Mouse (Mus musculus): ENCODE results near the gene Ntm.

The Ntm gene

DNA sequence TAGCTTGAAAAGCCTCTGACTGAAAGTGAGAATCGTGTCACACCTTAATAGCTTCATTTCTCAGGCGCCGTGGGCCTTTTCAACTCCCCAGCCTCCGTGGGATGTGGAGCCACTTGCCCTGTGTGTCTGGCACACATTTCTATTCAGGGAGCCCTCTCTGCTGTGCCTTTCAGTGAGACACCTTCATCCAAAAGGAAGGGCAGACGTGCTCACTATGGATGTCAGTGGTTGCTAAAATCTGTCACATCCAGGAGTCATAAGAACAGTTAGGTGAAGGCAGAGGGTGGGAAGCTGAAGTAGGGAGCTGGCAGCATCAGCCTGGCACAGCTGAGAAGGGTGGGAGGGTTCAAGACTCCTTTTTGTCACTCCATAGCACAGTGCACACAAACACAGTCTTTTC lies 201.4 kb downstream of the Ntm start:
- in situ Hi-C loops (cut with MboI; ENCODE audit: low sequenced_read_pairs) = no loop called here

DNA sequence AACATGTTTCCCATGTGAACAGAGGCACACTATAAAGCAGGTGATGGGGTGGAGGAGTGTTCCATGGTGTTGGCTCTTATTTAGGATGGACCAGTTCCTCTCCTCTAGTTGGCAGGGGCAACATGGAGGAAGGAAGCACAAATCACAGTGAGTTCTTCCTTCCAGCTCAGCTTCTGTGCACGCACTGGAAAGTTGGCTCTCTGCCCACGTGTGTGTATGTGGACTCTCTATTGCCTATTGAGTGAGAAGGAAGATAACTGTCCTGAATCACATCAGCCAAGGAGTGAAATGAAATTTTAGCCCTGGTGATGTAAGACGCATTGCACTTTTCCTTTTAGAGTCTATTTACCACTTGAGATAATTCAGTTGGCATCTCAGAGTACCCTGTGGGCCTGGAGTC lies 203.0 kb downstream of the Ntm start:
- in situ Hi-C loops (cut with MboI; ENCODE audit: low sequenced_read_pairs) = no loop called here

DNA sequence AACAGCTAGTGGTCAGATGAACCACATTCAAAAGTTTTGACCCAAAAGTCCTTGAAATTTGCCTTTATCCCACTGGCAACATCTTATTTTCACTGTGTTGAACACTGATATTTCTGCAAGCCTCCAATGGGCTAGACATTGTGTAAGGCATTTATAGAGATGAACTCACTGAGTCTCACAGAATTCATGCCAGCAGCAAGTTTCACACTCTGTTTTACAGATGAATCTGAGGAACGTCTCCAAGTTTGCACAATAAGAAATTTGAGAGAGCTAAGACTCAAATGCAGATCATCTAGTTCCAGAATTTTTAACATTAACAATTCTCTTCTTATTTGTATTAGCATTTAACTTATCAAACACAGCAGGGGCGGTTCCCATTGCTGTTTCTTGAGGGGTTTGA lies 203.9 kb downstream of the Ntm start:
- in situ Hi-C loops (cut with MboI; ENCODE audit: low sequenced_read_pairs) = no loop called here

DNA sequence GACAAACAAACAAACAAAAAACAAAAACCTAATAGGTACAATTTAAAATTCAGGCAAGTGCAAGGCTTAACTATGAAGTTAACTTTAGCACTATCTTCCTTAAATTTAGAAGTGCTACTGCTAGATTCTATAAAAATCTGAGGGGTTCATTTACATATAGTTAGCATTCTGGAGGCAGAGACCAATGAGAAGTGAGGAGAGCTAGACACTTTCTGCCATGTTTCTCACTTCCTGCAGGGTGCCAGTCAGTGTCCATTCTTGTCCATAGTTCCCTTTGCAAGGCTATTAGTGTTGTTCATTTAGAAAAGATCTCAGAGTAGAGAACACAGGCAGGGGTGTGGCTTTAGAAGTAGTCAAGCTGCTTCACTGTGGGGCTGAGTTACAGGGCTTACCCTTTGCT lies 208.6 kb downstream of the Ntm start:
- in situ Hi-C loops (cut with MboI; ENCODE audit: low sequenced_read_pairs) = no loop called here

DNA sequence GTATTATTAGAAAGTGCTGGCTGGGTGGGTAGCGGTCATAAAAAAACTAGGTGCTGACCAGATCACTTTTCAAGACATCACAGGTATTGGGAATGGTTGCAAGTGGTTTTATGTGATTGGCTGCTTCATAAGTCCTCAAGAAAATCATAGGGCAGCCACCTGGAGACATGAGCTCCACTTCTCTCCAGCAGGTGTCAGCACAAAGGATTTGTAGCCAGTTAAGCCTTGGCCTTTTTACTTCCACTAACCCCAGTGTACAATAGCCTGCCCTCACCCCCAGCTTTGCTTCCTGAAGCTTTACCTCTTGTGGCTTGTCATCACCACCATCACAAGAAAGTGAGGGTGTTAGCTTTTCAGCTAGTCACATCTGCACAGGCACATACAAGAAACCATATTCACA lies 211.5 kb downstream of the Ntm start:
- in situ Hi-C loops (cut with MboI; ENCODE audit: low sequenced_read_pairs) = no loop called here

DNA sequence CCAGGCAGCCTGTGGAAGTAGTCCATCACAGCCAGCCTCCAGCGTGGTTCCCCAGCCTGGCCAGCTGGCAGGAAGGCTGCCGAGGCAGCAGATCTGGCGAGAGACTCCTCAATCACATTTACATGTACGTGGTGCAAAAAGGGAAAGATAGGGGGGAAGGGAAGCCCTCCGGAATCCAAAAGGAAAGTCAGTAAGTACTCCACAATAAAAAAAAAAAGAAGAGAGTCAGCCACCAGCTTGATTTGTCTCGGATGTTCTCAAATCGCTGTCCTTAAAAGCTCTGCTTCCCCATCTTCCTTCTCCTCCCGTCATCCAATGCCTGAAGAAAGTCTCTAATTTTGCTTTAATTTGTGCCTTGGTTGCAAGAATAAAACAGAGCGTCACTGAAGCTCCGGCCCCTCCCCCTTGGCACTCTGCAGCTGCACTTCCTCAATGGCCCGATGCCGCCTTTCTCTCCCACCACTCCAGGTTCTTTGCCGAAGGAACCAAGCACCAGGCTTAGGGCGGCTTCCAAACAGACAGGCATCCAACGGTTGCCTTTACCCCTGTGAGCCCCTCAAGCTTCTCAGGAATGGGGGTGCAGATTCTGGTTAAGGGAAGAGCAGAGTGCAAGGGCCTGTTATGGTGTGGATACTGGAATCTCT lies 212.4 kb downstream of the Ntm start:
- in situ Hi-C loops (cut with MboI; ENCODE audit: low sequenced_read_pairs) = no loop called here

DNA sequence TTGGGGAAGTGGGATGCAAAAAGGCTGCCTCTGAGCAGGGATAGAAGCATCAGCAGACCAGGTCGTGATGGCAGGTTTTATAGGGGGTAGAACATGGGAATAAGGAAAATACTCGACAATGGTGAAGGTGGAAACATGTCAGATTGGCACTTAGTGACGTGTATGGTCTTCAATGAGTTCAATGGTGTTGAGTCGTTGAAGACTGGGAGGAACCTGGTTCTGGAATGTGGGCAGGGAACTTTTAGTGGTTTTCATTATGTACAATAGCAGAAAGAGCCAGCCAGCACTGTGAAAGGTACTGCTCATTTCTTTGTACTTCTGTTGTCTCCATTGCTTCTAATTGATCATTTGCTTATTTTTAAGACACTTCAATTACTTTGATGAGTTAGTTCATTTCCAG lies 214.9 kb downstream of the Ntm start:
- in situ Hi-C loops (cut with MboI; ENCODE audit: low sequenced_read_pairs) = no loop called here

DNA sequence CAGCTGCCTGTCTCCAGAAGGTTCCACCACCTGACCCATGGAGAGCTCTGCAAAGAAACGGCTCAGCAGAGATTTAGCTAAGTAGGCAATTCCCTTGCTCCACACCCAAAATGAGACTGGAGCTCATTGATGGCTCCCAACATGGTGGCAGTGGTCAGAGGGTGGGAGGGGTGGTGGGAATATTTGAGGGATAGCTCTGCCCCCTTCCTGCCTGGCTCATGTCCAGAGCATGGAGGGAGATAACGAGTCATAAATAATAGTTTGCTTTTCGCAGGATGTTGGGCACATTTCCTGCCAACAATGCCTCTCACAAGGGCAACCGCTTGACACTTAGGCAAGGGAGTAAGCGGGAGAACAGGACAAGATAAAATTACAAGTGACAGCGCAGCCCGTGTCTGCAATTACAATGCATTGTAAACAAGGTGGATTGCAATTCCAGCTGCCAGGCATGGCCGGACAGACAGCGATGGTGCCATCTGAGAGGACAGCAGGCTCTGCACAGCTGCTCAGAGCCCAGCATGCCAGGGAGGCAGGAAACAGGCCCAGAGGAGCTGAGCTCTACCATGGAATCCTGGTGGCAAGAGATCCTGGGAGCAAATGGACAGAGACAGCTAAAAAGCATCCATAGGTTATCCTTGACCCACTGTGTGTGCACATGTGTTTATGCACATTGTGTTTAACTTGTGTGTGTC lies 224.0 kb downstream of the Ntm start:
- in situ Hi-C loops (cut with MboI; ENCODE audit: low sequenced_read_pairs) = no loop called here

DNA sequence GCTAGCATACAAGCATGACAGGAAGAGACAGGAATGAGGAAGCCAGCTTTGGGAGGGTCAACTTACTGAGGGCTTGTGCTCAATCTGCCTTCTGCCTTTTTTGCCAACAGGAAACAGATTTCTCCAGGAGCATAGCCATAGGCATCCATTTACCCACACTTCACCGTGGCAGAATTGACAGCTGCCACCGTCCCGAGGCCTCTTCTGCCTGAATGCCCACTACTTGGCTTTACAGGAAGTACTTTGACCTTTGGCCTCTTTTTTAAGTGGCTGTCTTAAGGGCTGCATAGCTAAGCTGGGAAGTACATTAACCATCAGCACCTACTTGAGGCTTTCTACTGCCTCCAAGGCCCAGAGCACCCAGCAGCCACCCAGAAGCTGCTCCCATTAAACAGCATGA lies 226.9 kb downstream of the Ntm start:
- in situ Hi-C loops (cut with MboI; ENCODE audit: low sequenced_read_pairs) = no loop called here

DNA sequence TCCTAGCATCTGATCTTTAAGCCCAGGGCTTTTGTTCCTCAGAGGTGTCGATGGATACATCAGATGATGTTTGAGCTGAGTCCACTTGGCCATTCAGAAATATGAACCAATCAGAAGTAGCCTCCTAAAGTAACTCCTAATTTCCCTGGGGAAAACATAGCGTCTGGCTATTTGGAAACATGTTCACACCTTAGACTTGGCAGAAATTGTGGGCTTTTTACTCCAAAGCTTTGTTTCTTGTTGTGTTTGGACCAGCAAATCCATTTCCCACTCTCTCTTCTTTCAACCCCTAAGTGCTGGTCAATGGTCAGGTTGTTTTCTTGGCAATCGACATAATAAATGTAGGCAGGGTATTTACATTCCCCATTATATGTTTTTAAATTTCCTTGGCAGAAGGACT lies 230.0 kb downstream of the Ntm start:
- in situ Hi-C loops (cut with MboI; ENCODE audit: low sequenced_read_pairs) = no loop called here

DNA sequence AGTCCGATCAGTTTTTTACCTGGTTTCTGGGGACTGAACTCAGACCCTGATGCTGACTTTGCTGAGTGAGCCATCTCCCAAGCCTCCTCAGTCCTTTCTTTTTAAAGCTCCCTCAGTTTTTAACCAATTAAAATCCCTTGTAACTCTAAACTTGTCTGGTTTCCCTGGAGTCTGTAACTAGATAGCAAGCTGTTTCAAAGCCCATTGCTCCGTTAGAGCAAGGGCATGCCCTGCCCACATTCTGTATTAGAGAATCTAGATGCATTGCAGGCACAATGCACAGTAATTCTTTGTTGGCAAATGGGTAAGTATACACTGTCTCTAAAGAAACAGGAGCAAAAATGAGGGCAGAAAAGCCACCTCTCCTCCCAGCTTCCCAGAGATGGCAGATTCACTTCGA lies 231.3 kb downstream of the Ntm start:
- in situ Hi-C loops (cut with MboI; ENCODE audit: low sequenced_read_pairs) = no loop called here

DNA sequence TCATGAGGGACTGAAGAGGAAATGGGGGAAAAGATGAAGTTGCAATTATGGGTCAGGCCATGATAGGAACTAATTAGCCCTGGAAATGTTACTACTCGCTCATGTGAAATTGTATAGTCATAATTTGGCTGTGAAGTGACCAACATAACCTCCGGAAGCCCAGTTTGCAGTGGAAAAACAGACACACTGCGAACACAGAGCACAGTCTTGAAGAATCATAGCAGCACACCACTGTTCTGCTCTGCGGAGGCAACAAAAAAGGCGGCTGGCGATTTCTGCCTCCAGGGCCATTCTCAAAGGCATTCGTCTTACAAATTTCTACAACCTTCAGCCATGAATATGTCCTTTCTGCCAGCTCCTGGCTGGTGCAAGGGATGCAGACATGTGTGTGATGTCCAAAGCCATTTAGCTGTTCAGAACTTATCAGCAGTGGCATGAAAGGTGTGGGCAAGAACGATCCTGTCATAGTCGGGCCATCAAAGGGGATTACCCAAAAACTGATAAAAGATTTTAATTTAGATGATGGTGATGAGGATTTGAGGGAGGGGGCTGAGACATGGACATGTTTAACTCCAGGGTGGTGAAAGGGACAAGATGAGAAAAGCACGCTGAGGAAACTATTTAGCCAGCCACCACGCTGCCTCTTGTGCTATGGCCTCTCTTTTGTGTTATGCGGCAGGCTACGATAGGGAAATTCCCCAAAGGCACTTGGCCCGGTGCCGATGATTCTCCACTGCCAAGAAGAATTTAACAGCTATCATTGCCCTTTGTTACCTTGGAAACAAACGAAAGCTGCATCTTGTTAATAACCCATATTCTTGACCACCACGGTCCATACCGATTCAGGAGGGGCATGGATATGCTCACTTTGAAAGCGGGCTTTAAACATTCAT lies 235.2 kb downstream of the Ntm start:
- in situ Hi-C loops (cut with MboI; ENCODE audit: low sequenced_read_pairs) = no loop called here

DNA sequence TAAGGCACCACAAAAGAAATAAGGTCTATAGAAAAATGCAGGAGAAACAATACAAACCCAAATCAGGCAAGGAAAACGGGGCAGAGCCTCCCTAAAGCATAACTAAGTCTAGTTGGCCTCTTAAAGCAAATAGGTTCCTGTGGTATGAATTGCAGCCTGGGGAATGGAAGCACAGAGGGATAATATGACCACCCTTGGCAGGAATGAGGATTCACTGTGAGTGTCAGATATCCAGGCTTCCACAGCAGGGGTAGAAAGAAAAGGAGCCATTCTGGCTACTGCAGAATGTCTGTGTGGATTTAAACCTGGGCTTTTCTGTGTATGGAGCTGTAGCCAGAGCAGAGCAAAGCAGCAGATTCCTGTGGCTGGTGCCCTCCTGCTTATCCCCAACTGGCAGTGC lies 241.5 kb downstream of the Ntm start:
- in situ Hi-C loops (cut with MboI; ENCODE audit: low sequenced_read_pairs) = no loop called here

DNA sequence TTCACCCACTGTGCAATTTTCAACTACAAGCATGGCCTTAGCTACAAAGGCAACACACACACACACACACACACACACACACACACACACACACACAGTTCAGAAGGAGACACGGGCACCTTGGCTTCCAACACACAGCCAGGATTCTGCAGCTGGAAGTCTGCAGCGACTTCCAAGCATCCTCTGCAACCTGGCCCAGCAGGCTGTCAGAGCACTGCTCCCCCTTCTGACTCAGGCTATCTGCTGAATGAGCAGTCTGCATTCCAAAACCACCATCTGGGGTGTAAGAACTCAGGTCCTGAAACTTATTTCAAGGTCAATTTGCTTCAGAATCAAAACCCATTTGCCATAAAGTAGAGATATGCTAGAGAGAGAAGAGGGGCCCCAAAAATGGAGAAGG lies 246.1 kb downstream of the Ntm start:
- in situ Hi-C loops (cut with MboI; ENCODE audit: low sequenced_read_pairs) = no loop called here

DNA sequence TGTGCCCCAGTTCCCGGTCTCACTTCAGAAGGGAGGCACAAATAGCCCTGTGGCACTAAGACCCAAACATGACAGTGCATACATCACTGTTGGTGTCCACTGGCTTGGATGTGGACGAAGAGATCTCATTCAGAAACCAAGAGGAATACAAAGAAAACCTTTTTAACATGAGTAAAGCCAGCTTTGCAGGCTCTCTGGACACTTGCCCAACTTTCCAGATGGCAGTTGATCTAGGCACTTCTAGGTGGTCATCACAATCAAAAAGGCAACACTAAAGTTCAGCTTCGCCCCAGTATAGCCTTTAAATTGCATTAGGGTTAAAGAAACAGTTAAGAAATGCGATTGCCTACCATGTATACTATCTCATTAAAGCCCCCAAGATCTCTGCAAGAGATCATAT lies 264.7 kb downstream of the Ntm start:
- in situ Hi-C loops (cut with MboI; ENCODE audit: low sequenced_read_pairs) = no loop called here

DNA sequence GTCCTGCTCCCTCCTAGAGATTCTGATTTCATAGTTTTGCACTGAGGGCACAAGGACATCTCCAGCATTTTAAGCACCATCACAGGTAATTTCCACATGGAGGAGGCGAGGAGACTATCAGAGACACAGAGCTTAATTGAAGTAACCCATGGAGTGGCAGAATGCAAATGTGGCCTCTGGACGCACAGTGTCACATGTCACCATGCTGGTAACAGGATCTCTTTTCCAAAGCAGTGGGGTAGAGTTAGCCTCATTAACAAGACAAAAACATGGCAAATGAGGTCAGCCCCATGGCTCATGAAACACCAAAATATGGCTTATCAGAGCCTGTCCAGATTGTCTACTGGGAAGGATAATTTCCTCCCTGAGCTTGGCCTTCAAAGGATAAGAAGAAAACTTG lies 268.8 kb downstream of the Ntm start:
- in situ Hi-C loops (cut with MboI; ENCODE audit: low sequenced_read_pairs) = no loop called here

DNA sequence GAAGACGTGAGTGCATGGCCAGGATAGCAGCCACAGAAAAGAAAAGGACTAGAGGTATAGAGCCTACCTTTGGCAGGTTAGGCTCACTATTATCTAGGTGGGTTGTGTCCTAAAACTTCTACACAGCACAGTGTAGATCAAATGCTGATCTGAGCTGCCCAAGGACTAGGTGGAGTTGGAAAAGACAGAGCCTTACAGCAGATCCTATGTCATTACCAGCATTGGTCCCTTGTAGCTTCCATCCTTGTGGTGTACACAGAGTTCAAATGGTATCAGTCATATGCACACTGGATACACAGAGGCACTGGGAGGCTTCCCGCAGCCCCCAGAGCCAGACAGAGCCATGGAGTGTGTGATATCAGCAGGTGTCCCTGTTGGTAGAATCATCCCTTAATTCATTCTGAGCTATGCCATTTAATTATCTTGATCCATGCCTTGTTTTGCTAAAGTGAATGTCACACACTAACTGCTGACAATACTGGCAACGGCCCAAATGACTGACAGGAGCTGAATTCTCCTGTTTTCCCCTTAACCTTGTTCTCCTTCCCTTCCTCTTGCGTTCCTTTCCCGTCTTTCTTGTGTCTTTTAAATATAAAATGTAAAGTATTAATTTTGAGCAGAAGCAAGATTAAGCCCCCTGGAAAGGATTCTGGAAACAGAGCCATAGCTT lies 271.6 kb downstream of the Ntm start:
- in situ Hi-C loops (cut with MboI; ENCODE audit: low sequenced_read_pairs) = no loop called here

DNA sequence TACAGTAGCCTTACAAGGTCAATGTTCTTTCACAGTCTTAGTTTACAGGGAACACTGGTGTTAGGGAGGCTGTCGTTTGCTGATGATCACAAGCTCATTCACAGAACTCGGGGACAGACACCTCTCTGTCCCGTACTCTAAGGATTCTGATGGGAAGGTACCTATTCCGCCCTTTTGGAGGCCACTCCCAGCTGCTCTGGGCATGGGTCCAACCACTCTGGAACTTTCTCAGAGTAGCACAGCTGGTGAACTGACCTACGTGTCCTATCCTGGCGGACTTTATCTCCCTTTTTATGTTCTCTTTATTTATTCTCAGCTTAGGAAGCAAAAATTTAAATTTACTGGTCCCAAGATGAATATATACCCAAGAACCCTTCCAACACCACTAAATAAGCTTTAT lies 280.7 kb downstream of the Ntm start:
- in situ Hi-C loops (cut with MboI; ENCODE audit: low sequenced_read_pairs) = no loop called here

DNA sequence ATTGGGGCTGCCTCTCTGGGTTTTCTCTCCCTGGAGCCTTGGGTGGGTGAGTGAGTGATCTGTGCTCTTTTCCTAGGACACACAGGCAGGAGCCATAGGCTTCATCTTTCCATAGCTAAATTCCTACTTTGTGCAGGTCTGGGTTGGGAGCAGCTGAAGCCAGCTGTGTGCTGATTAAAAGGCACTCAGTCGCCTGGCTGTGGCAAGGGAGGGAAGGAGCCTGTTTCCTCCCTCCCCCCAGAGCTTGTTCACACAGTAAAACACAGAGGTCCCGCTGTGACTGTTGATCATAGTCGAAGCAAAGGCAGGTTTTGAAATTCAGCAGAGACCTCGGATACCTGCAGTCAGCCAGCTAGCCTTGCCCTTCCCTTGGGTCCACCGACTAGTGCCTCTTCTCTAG lies 282.3 kb downstream of the Ntm start:
- in situ Hi-C loops (cut with MboI; ENCODE audit: low sequenced_read_pairs) = no loop called here

DNA sequence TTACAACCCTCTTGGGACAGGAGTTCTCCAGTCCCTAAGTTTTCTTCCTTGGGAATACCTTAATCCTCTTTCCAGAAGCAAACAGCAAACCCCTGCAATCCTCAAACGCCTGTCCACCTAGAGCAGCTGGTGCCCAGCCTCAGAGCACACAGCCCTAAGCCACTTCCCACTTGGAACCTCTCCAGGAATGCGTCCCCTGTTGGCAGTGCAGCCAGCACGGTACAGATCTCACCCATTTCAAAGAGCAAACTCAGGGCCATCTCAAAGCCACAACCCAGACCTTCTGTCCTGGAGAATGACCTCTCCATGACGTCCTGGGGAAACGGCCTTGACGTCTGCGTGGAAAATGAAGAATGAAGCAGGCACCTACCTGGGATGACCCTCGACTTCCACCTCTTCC lies 289.0 kb downstream of the Ntm start:
- in situ Hi-C loops (cut with MboI; ENCODE audit: low sequenced_read_pairs) = no loop called here

DNA sequence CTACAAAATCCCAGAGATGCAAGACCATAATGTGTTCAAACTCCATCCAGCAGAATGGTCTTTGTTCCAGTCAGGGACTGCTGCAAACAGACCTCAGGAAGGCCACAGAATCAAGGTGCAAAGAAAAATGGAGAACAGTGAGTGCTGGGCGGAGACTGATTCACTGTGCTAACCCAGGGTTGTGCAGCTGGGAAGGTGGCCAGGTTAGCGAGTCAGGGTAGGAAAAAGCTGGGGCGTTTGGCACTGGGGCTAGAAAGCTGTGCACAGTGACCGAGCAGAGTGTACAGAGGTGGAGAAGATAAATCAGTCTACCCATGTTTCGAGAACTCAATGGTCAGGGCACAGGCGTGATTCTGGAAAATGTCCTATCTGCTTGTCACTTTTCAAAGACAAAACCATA lies 291.1 kb downstream of the Ntm start:
- in situ Hi-C loops (cut with MboI; ENCODE audit: low sequenced_read_pairs) = no loop called here

DNA sequence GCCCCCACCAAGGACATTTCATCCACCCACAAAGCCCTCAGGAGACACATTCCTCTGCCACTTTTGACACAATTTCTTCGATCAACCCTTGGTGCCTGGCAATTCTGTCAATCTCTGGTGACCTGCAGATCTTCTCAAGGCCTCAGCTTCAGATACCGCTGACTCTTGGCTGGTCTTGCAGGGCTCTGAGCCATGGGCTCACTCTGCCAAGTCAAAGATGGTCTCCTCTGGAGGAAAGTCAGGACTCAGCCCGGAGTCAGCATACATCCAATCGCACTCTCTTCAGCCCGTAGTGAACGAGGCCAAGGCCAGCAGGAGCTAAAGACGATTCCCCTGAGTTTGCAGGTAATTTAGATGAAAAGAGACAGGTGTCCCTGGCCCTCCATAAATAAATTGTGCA lies 299.7 kb downstream of the Ntm start:
- in situ Hi-C loops (cut with MboI; ENCODE audit: low sequenced_read_pairs) = no loop called here
